Mouse (Mus musculus) retina, adult 2 months (tissue): ENCODE results near the gene Ddah2.

Experiments
- DNase-seq: peaks from one replicate; pipeline ENCODE4 v3.0.0-alpha.2; 2012; ENCODE audit warnings: low read depth, low spot score

Ddah2 gene

DNA sequence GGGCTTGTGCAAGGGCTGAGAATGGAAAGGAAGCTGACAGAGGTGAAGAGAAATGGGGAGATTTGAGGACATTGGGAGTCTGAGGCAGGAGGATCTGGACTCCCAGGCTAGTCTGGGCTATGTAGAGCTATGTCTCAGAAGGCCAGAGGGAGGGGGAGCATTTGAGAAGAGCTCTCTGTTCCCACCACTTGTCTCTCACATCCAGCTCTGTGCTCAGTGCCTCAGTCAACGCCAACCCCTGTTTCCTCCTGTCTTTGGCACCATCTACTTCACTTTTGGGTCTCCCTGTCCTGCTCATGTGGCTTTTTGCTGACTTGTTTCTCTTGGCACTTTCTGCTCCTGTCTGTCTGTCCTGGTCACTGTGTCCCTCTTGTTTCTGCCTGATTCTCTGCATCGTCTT, 18.4 kb downstream of the Ddah2 start:
- DNase-seq: no peak

GRCm38 (mm10) chr17:35077786-35078233, 19.0 kb downstream of the Ddah2 start, which contains the start of gene Ly6g6d:
Gene Ly6g6d (minus strand): TSS chr17:35078065.
- no peak for DNase-seq

DNA sequence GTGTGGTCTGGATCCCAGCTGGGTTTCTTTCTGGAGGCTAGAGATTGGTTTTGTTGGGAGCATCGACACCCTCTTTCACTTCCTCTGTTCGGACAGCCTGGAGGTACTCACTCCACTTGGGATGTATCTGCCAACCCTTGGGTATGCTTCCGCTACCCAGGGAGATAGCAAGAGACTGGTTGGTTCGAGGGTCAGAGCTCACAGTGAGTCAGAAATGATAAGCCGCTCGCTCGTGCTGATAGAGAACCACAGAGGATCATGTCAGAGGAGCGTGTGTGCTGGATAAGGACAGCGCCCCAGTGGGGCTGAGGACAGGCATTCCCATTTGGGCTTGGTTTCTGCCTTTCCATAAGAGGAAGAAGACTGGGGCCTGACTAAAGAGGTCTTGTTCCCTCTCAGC, 20.9 kb downstream of the Ddah2 start:
- no peak for DNase-seq

DNA sequence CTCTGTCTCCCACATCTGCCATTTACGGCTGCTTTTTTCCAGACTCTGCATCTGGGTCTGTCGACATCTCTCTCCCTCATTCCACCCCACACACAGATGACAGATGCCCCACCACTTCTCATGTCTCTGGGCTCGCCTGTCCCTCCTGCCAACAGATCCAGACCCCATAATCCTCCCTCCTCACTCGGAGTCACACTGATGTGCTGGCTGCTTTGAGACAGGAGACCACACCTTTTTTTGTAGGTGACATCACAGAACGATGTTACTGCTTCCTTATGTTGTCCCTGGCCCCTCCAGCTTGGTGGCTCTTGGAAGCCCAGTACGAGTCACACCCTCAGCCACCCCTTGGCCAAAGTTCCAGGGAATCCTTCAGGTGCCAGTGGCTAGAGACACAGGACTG, 21.4 kb downstream of the Ddah2 start:
- no peak for DNase-seq

DNA sequence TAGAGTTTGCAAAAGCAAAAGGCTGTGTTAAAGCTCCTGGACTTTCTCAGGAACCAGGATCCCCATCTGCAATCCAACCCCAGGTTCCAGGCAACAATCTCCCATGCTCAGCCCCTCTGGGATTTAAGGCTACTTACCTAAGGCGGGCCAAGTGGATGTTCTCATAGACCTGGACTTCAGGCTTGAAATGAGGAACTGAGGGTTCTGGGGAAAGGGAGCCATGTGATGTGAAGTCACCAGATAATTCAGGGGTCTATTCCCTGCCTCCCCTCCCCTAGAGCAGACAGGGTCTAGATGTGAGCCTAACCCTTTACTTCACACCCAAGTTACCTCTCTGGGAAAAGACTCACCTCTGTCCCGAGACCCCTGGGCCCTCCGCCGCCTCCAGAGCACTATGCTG, 21.9 kb downstream of the Ddah2 start:
- DNase-seq: no peak

DNA sequence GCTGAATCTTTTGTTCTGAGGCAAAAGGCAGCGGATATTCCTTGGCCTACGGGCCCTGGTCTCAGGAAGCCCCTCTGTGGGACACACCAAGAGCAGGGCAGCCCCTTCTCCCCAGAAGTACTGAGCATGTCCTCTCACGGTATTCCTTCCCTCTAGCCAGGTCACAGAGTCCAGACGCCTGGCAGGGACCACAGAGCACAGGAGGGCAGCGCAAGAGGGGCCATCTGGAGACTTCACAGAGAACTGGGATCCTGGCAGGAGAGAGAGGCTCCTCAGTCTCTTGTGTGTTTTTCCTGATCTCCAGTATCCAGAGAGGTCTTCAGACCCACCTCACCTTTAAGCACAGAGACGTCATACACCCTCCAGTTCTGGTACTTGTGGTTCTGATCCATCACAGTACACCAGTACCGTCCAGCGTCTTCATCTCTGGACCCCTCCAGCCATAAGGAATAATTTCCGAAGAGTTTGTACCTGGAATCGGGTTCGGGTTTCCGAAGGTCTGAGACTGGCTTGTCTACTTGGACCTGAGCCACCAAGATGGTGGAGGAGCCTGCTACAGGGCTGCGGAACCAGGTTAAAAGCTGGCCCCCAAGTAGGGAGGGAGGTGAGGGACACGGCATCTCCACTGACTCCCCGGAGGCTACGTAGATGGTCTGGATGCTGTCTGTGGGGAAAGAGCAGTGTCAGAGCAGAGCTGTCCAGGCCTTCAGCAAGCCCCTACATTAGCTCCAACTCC, 24.2 kb downstream of the Ddah2 start:
- no peak for DNase-seq

DNA sequence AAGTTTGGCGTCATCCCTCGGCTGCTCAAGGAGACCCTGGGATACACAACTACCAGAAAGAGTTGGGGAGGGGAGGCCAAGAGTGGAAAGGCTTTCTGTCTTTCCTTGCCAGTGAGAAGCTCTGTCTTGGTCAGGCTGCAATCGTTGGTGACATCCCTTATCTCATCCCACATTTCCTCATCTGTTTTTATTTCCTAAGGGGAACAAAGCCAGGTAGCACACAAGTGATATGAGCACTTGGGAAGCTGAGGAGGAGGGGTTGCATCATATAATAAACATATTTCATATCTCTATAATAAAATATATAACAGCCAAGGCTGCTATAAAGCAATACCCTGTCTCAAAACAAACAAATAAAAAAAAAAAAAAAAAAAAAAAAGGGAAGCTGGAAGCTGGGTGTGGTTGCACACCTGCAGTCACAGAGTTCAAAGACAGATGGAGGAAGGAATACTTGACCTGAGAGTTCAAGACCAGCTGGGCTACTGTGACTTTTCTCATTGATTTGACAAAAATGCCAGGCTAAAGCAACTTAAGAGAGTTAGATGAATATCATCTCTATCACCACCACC, 25.2 kb downstream of the Ddah2 start:
- no peak for DNase-seq

- no peak for DNase-seq
Observed at GRCm38 (mm10) chr17:35085208-35085865, 26.5 kb downstream of the Ddah2 start, which contains the start of gene Ly6g6f. Gene Ly6g6f (minus strand): TSS chr17:35085610.

DNA sequence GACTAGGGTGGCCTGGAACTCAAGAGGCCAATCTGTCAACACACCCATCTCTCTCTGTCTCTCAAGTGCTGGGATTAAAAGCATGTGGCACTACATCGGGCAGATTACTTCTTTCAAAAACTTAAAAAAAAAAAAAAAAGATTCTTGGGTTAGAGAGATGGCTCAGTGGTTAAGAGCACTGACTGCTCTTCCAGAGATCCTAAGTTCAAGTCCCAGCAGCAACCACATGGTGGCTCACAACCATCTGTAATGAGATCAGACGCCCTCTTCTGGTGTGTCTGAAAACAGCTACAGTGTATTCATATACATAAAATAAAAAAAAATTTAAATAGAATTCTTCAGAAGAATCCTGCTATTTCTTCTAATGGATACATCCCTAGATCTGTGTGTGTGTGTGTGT, 29.3 kb downstream of the Ddah2 start:
- no peak for DNase-seq

DNA sequence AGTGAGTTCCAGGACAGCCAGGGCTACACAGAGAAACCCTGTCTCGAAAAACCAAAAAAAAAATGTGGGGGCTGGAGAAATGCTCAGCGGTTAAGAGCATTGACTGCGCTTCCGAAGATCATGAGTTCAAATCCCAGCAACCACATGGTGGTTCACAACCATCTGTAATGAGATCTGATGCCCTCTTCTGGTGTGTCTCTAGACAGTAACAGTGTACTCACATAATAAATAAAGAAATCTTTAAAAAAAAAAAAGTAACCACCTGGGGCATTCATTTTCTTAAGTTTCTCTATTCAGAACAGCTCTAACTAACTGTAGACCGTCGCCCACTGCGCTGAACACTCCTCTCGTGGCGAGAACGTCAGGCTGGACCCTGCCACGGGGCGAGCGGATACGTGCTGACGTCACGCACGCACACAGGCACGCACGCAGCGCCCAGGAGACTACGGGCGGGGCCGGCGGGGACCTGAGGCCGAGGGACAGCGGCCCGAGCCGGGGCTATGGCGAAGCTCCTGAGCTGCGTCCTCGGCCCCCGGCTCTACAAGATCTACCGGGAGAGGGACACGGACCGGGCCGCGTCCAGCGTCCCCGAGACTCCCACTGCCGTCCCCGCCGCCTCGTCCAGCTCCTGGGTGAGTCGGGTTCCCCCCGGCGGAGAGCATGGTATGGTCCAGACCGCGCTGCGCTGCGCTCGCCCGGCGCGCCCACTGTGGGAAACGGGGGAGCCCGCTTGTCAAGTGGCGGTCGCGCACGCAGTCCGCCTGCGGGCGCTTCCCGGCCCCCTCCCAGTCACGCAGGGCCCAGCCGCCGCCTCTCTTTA, 30.2 kb downstream of the Ddah2 start, which contains the start of gene Abhd16a:
Gene Abhd16a (plus strand): TSS at position 439 of the 820 bp plus-strand sequence.
- peak; percentile 86 for DNase-seq

DNA sequence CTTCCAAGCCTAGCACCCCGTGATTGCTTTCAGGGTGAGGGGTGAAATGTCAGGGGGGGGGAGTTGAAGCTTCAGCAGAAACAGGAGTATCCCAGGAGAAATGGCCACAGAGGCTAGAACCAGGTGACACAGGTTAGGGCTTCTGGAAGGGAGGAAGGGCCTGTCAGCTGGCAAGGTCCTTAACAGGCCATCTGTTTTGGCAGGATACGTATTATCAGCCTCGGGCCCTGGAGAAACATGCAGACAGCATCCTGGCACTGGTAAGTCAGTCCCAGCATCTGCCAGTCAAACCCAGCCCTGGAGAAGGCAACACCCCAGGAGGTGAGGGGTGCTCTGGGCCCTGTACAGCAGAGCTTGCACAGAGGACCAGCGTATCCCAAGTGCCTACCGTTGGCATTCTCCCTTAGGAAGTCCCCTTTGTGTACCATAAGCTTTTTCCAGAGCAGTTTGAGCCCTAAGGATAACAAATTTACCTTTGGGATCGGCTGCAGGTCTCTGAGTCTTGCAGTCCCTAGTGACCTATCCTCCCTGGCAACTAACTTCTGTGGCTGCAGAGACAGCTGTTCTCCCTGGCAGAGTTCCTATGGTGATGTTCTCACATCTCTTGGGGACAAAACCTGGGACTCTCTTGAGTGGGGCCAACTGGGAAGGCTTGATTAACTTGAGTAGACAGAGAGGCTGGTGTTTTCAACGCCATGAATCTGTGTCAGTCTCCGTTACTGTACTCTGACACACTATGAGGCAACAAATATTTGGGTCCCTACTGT, 31.5 kb downstream of the Ddah2 start:
- DNase-seq: no peak

GRCm38 (mm10) chr17:35092403-35093198, 33.8 kb downstream of the Ddah2 start:
- DNase-seq: no peak

DNA sequence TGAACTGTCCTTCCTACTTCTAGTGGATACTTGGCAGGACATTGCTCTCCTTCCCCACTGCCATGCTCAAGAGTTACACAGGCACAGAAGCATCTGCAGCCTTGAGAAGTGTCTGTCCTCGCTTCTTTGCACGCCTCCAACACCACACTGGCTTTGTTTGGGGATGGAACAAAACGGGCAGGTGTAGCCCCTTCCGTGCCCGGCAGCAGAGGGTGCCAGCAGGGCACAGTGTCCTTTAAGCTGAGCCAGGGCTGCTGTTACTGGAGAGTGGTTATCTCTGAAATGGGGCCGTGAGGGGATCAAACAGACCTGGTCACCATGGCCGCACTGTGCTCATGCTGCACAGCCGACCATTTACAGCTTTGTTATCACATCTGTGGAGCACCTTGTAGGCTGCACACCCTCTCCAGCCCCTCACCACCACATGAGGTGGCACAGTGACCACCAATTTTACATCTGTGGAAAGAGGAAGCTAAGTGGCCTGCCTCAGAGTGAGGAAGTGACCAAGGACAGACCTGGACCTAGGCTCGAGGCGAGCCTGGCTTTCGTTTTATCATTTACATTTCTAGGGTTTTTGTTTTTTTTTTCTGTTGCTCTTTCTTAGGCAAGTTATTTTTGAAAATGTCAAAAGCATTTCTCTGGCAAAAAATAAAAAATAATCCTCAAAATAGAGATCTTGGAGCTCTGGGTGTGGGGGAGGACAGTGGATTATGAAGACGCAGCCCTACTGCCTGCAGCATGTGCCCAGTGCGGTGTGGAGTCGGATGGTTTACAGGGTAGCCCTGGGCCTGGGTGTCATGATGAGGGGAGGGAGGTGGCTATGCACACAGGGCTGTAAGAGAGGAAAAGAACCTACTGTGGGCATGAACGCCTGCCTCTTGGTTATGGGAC, 35.9 kb downstream of the Ddah2 start:
- DNase-seq: no peak

DNA sequence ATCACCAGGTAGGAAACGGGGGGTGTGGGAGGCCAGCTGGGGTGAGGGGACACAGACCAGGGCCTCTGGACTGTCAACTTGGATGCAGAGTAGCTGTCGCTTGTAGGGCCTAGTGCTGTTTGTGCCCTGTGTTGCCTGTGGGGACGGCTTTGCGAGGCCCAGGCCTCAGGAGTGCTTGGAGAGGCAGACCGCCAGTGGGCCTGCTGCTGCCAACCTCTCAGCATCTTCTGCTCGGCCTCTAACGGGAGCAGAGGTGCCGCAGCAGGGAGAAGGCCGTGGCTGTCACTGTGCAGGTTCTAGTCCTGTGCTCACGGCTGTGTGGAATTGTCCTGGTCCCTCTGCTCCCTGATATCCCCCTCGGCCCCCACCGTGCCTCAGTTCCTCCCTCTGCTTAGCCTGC, 37.8 kb downstream of the Ddah2 start:
- no peak for DNase-seq

DNA sequence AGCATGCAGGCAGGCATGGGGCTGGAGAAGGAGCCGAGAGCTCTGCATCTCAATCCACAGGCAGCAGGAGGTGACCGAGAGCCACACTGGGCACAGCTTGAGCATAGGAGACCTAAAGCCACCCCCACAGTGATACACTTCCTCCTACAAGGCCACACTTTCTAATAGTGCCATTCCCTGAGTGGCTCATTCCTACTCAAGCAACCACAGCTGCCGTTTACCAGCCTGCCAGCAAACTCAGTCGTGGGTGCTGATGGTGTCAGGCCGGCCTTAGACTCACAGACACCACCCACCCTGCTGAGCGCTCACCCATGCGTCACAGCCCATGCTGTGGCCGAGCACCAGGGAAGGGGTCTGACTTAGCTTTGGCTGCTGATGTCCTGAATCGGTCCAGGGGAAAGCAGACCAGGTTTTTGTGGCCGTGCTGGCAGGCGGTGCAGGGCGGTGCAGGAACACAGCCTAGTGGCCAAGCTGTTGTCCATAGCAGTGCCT, 38.4 kb downstream of the Ddah2 start:
- DNase-seq: no peak

GRCm38 (mm10) chr17:35100196-35100765, 41.4 kb downstream of the Ddah2 start:
- no peak for DNase-seq

DNA sequence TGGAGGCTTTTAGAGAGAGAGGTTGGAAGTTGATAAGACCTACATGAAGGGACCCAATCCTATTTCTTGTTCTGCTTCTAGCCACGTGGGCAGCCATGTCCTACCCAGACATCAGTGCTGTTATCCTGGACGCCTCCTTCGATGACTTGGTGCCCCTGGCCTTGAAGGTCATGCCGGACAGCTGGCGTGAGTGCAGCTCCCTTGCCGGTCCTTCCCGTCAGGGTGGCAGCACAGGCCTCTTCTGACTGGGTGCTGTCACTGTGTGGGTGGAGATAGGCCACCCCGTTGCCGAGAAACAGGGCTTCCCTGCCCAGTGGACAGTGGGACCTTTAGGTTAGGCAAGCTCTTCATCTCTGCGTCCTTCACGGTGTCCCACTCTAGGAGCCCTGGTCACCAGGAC, 42.3 kb downstream of the Ddah2 start:
- no peak for DNase-seq

GRCm38 (mm10) chr17:35102299-35102698, 43.5 kb downstream of the Ddah2 start:
- no peak for DNase-seq

DNA sequence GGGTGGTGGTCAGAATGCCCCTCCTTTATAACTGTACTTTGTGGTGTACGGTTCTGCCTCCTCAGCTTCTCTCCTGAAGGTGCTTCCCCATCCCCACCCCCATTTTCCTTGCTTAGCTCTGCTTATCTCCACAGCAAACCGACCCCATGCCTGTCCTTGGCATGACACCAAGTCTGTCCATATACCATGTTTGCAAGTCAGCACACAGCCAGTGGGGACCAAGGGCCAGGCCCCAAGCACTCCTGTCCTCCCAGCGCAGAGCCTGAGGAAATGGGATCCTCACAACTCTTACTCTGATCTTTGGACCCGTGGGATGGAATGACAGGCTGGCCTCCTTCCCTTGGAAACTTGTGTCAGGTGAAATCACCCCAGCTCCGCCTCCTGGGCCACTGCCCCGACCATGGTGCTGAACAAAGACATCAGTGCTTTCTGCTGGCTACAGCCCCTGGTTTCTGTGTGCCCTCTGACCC, 44.4 kb downstream of the Ddah2 start:
- no peak for DNase-seq
